Comparison of ENCODE assay signal across 18 mouse cellular contexts in the genomic region with DNA sequence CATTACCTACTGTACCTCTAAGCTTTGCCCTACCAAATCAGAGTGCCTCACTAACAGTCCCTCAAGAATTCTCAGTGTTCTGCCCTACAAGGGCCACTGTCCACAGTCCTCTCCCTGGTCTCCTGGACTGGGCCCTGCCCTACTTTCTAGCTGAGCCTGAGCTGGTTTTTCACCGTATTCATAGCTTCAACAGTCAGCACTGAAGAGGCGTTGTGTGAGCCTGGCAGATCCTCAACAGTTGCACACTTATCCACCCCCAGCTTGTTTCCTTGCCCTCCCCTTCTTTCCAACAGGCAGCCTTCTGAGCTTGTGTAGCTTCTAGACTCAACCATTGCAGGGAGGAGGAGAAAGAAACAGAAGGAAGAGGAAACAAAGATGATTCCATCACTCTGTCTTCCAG.
A peak's percentile ranks its signal among the peaks of the same experiment; 100 is the strongest.
DNase-seq lines count a peak whose midpoint lies in the region; TF ChIP-seq lines count a peak whose summit lies in the region.
"Had no signal": no experiment of that assay in that cellular context is flagged by ENCODE, and none has a peak within 500 bp of the region (broad histone marks: within the 10 kb centered on the region; RNA-seq: fewer than 3 reads in every experiment).

No protein-coding gene starts in this region.

- DNase-seq in layer of hippocampus, adult 18-20 months (ENCODE audit: low spot score in 2 of 2): peak; percentile 70 to 72
- DNase-seq in layer of hippocampus, postnatal 25 days (ENCODE audit: extremely low spot score in 1 of 2, low spot score in 1 of 2): no peak
- peak; percentile 27 to 42 for DNase-seq in frontal cortex, postnatal 14 days (ENCODE audit: low spot score in 2 of 2)
- peak; percentile 38 to 59 for DNase-seq in left cerebral cortex, adult 2 months (ENCODE audit: extremely low spot score in 1 of 2, low spot score in 2 of 2)
- DNase-seq in right cerebral cortex, postnatal 36 days (ENCODE audit: low spot score in 2 of 2): peak; percentile 70 to 87
- DNase-seq in kidney, postnatal 14 days: no peak
- no peak for DNase-seq in adrenal gland, adult 8-10 months
- DNase-seq: adrenal gland, adult 2 months; cerebellum, adult 11 months; cerebellum, postnatal 36 days; kidney, postnatal 36 days; lung, postnatal 10 days; thymus, postnatal 36 days had no signal

- H3K27ac ChIP-seq in left cerebral cortex, adult 2 months: peak overlapping the region; percentile 71
- H3K27ac ChIP-seq: forebrain, embryonic 12.5 days; hindbrain, embryonic 13.5 days; intestine, embryonic 15.5 days; limb, embryonic 15.5 days had no signal

- intact Hi-C loops in left cerebral cortex, adult 2 months (cut with DNase I): loop anchor here (2.0 to 5.0 kb wide), 3 partner anchors 44 to 157 kb away; partner anchors contain the start of gene Thrb

- no peak for TF ChIP-seq CTCF in left cerebral cortex, adult 2 months (IDR thresholded peaks at IDR 0.05)

- H3K4me3 ChIP-seq in left cerebral cortex, adult 2 months: no peak overlapping the region
- H3K4me3 ChIP-seq: forebrain, embryonic 12.5 days; hindbrain, embryonic 13.5 days; intestine, embryonic 15.5 days; limb, embryonic 15.5 days; megakaryocyte, embryonic 14.5 days had no signal

Comparison
In these comparisons a context has a peak if more than half of its experiments do, and no peak if none do; other contexts are left out.
1. DNase-seq: peak in layer of hippocampus, adult 18-20 months (2 of 2), frontal cortex, postnatal 14 days (2 of 2), left cerebral cortex, adult 2 months (2 of 2) and right cerebral cortex, postnatal 36 days (2 of 2); none in layer of hippocampus, postnatal 25 days (0 of 2), kidney, postnatal 14 days (single experiment) and adrenal gland, adult 8-10 months (single experiment).